Mouse (Mus musculus) intestine, embryonic 14.5 days (tissue): Measurements from ENCODE around the gene Plxnb2. TPM values are rescaled to one million over a fixed set of nuclear protein-coding genes. Genes with fewer than 3 reads are reported as not detected.

Experiments
- ATAC-seq: fragments of 200-750 bp; cut with Nextera tagmentation; replicated peaks from 2 replicates; pipeline ENCODE4 v1.8.0; 2017; ENCODE audit warnings: low read depth, moderate number of reproducible peaks, moderate TSS enrichment, moderate library complexity; ENCODE audit not compliant: low FRiP score, low TSS enrichment
- DNase-seq: peaks from one replicate; pipeline ENCODE4 v3.0.0-alpha.2; 2018; ENCODE audit warnings: low spot score
- H3K27ac ChIP-seq: fragments of 300-500 bp; sonication (generic); 2 replicates; pipeline ENCODE4 v1.5.1; 2014; ENCODE audit warnings: low read depth, mild to moderate bottlenecking, control low read depth
- H3K27me3 ChIP-seq: fragments of 300-500 bp; sonication (generic); replicated peaks from 2 replicates; pipeline ENCODE4 v1.6.1; 2014; ENCODE audit warnings: low read length, control low read depth; ENCODE audit not compliant: control insufficient read depth, insufficient read depth
- H3K36me3 ChIP-seq: fragments of 300-500 bp; sonication (generic); 2 replicates; pipeline ENCODE4 v1.6.1; 2014; ENCODE audit warnings: low read length, control low read depth; ENCODE audit not compliant: control insufficient read depth, insufficient read depth
- H3K4me1 ChIP-seq: fragments of 300-500 bp; sonication (generic); replicated peaks from 2 replicates; pipeline ENCODE4 v1.6.1; 2014; ENCODE audit warnings: low read length, control low read depth, mixed read lengths; ENCODE audit not compliant: control insufficient read depth, insufficient read depth
- H3K4me2 ChIP-seq: fragments of 300-500 bp; sonication (generic); 2 replicates; pipeline ENCODE4 v1.6.1; 2014; ENCODE audit warnings: low read length
- H3K4me3 ChIP-seq: fragments of 300-500 bp; sonication (generic); 2 replicates; pipeline ENCODE4 v1.5.1; 2014; ENCODE audit warnings: low read depth, low read length, control low read depth, mixed read lengths
- H3K9ac ChIP-seq: fragments of 300-500 bp; sonication (generic); 2 replicates; pipeline ENCODE4 v1.6.1; 2014; ENCODE audit warnings: mild to moderate bottlenecking, low read length
- H3K9me3 ChIP-seq: fragments of 300-500 bp; sonication (generic); 2 replicates; pipeline ENCODE4 v1.6.1; 2016; ENCODE audit warnings: low read length, control low read depth; ENCODE audit not compliant: control insufficient read depth
- WGBS: fragments of 180-500 bp; shearing (Covaris S2); extraction: QIAGEN DNeasy Blood & Tissue Kit; methylation state at CpG from one replicate; pipeline ENCODE4 v1.1.7; 2014; 5-methylcytosine and 5-hydroxymethylcytosine counted together
- microRNA-seq: library from miRNA; unstranded; fragments of <30 nt; microRNA quantifications from one replicate; pipeline ENCODE4, GENCODE M21; 2016
- polyA plus RNA-seq: library from polyadenylated mRNA; unstranded; fragments of >200 nt; fragmentation: Nextera tagmentation; extraction: Ambion mirVana; gene quantifications from 2 replicates; pipeline ENCODE4 v1.2.1, GENCODE M21; 2014

Gene Plxnb2
- polyA plus RNA-seq, 1 experiment from 2014 or later = 149 TPM

GRCm38 (mm10) chr15:89118007-89118406, 62.6 kb downstream of the Plxnb2 start:
- no peak for ATAC-seq
- no peak for DNase-seq
- H3K36me3 ChIP-seq = peaks cover 42% of the 10 kb centered on the region
- H3K4me3 ChIP-seq = no peak overlapping the region
- no peak overlapping the region for H3K27ac ChIP-seq
- H3K9me3 ChIP-seq = no peaks in the 10 kb centered on the region
- no peak overlapping the region for H3K9ac ChIP-seq
- peaks cover 18% of the 10 kb centered on the region for H3K4me1 ChIP-seq
- no peaks in the 10 kb centered on the region for H3K27me3 ChIP-seq
- H3K4me2 ChIP-seq = no peak overlapping the region

- Histone ChIP-seq H3K27ac (no peak overlapping the region), H3K4me3 (no peak overlapping the region), H3K9me3 (no peaks in the 10 kb centered on the region), H3K4me2 (no peak overlapping the region), H3K4me1 (no peaks in the 10 kb centered on the region), H3K27me3 (no peaks in the 10 kb centered on the region), H3K9ac (no peak overlapping the region), H3K36me3 (peaks cover 95% of the 10 kb centered on the region)
- 79% methylated on average over 9 of the region's 9 CpGs for WGBS
- DNase-seq (no peak), ATAC-seq (no peak)
These were observed 70.4 kb downstream of the Plxnb2 start for GRCm38 (mm10) chr15:89110147-89110546.

GRCm38 (mm10) chr15:89106976-89107375, 73.6 kb downstream of the Plxnb2 start:
- H3K4me3 ChIP-seq = no peak overlapping the region
- WGBS = 95% methylated on average over 1 of the region's 1 CpGs
- H3K27ac ChIP-seq = no peak overlapping the region
- H3K36me3 ChIP-seq = peaks cover 95% of the 10 kb centered on the region
- DNase-seq = no peak
- H3K4me1 ChIP-seq = no peaks in the 10 kb centered on the region
- no peak for ATAC-seq
- no peak overlapping the region for H3K4me2 ChIP-seq
- no peaks in the 10 kb centered on the region for H3K27me3 ChIP-seq
- H3K9ac ChIP-seq = no peak overlapping the region
- H3K9me3 ChIP-seq = no peaks in the 10 kb centered on the region

GRCm38 (mm10) chr15:89106073-89106472, 74.5 kb downstream of the Plxnb2 start:
- no peak overlapping the region for H3K4me2 ChIP-seq
- H3K27ac ChIP-seq = no peak overlapping the region
- H3K4me3 ChIP-seq = no peak overlapping the region
- H3K9me3 ChIP-seq = no peaks in the 10 kb centered on the region
- H3K27me3 ChIP-seq = no peaks in the 10 kb centered on the region
- DNase-seq = no peak
- no peak overlapping the region for H3K9ac ChIP-seq
- ATAC-seq = no peak
- peaks cover 95% of the 10 kb centered on the region for H3K36me3 ChIP-seq
- no peaks in the 10 kb centered on the region for H3K4me1 ChIP-seq
- WGBS = 91% methylated on average over 13 of the region's 13 CpGs

Small RNA genes within 50 kb of the gene (microRNA-seq; reads per million reads assigned to microRNA genes)
- gene Mir6958 (1.4 reads per million, percentile 16 among the genes with 10 or more reads in this experiment), gene Mir7118 (0.25 reads per million)

Other genes with a start within 250 kb of the Plxnb2 start
- not detected in 2 replicates for gene Ttll8, start 226.4 kb downstream of the Plxnb2 start, polyA plus RNA-seq
- gene Mlc1, start 201.8 kb downstream of the Plxnb2 start, polyA plus RNA-seq = not detected in 2 replicates
- not detected in 2 replicates for gene Mov10l1, start 197.9 kb downstream of the Plxnb2 start, polyA plus RNA-seq
- gene Panx2, start 121.1 kb downstream of the Plxnb2 start, polyA plus RNA-seq = 0.23 and 0.71 TPM in 2 replicates
- 43.7 and 44.4 TPM in 2 replicates for gene Trabd, start 105.7 kb downstream of the Plxnb2 start, polyA plus RNA-seq
- 19.4 and 20.8 TPM in 2 replicates for gene Selenoo, start 91.7 kb downstream of the Plxnb2 start, polyA plus RNA-seq
- gene Tubgcp6, start 57.7 kb downstream of the Plxnb2 start, polyA plus RNA-seq = 16.0 and 16.5 TPM in 2 replicates
- 18.3 and 20.3 TPM in 2 replicates for gene Hdac10, start 52.1 kb downstream of the Plxnb2 start, polyA plus RNA-seq
- gene Mapk12, start 40.1 kb downstream of the Plxnb2 start, polyA plus RNA-seq = 4.5 and 5.1 TPM in 2 replicates
- 7.4 and 7.8 TPM in 2 replicates for gene Mapk11, start 31.2 kb downstream of the Plxnb2 start, polyA plus RNA-seq
- 13.9 and 16.2 TPM in 2 replicates for gene Dennd6b, start 15.7 kb upstream of the Plxnb2 start, polyA plus RNA-seq
- gene Ppp6r2, start 30.8 kb upstream of the Plxnb2 start, polyA plus RNA-seq = 26.9 and 29.6 TPM in 2 replicates
- 52.6 and 53.6 TPM in 2 replicates for gene Sbf1, start 134.5 kb upstream of the Plxnb2 start, polyA plus RNA-seq
- 0.32 and 0.73 TPM in 2 replicates for gene Adm2, start 141.9 kb upstream of the Plxnb2 start, polyA plus RNA-seq
- not detected in 2 replicates for gene Miox, start 153.6 kb upstream of the Plxnb2 start, polyA plus RNA-seq
- 46.7 and 48.6 TPM in 2 replicates for gene Lmf2, start 174.9 kb upstream of the Plxnb2 start, polyA plus RNA-seq
- gene Ncaph2, start 174.9 kb upstream of the Plxnb2 start, polyA plus RNA-seq = 157 and 170 TPM in 2 replicates
- 12.3 and 14.6 TPM in 2 replicates for gene Sco2, start 193.1 kb upstream of the Plxnb2 start, polyA plus RNA-seq
- 1.2 and 1.5 TPM in 2 replicates for gene Tymp, start 196.3 kb upstream of the Plxnb2 start, polyA plus RNA-seq
- gene Odf3b, start 198.5 kb upstream of the Plxnb2 start, polyA plus RNA-seq = 0.34 TPM in 1 of 2 replicates, not detected in the other
- gene Klhdc7b, start 204.1 kb upstream of the Plxnb2 start, polyA plus RNA-seq = not detected in 2 replicates
- not detected in 2 replicates for gene Syce3, start 229.7 kb upstream of the Plxnb2 start, polyA plus RNA-seq
- 0.60 and 0.76 TPM in 2 replicates for gene Cpt1b, start 245.1 kb upstream of the Plxnb2 start, polyA plus RNA-seq
- 1.7 and 2.2 TPM in 2 replicates for gene C730034F03Rik, start 248.8 kb upstream of the Plxnb2 start, polyA plus RNA-seq
- not detected in 2 replicates for gene Gm44502, start 248.9 kb upstream of the Plxnb2 start, polyA plus RNA-seq
- gene Chkb, start 249.1 kb upstream of the Plxnb2 start, polyA plus RNA-seq = 46.3 and 49.7 TPM in 2 replicates